Mouse (Mus musculus): ENCODE measurements at regions not wholly inside any gene's neighbourhood (a gene's known extent, or its start where the extent isn't known, plus 50 kb on each side); places are given as distances from the start of the nearest gene placed in this dataset.

DNA sequence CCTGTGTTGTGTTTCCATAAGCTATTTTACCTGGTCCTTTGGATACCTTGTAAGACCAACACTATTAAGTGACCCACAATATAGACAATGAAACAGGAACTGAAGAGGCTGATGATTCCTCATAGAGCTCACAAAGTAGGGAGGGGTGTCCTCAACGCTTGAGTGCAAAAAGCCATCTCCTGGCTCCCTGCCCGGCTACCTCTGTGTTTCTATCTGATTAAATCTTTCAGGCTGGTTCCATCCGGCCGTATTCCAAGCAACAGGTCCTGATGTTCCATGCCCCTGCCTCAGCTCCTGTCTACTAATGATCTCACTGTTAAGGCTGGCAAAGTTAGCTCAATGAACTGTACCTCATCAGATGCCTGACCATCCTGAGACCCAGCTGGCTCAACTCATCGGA lies 75.3 kb upstream of the Spdye4c start:
- H3K4me3 ChIP-seq (replicated peaks; ENCODE audit: low read length) = no peak overlapping the region
- H3K4me1 ChIP-seq (ENCODE audit: control insufficient read depth, insufficient read depth, low read length) = peaks cover 13% of the 10 kb centered on the region
- WGBS = 73% methylated on average over 5 of the region's 5 CpGs
- ATAC-seq (ENCODE audit: low FRiP score, low read depth) = no peak
- no peak overlapping the region for H3K27ac ChIP-seq (replicated peaks; ENCODE audit: low read depth, low read length)
- no peaks in the 10 kb centered on the region for H3K27me3 ChIP-seq (ENCODE audit: control insufficient read depth, insufficient read depth, low read length)
- H3K9me3 ChIP-seq (ENCODE audit: control insufficient read depth, low read length) = no peaks in the 10 kb centered on the region
- DNase-seq (ENCODE audit: low spot score) = no peak
- H3K4me2 ChIP-seq (replicated peaks; ENCODE audit: low read depth, low read length, severe bottlenecking) = no peak overlapping the region
- TF ChIP-seq POLR2A (IDR thresholded peaks at IDR 0.05; ENCODE audit: borderline replicate concordance, extremely low read depth, insufficient read depth, insufficient read length) = no peak
- H3K9ac ChIP-seq (ENCODE audit: low read depth, low read length, severe bottlenecking) = no peak overlapping the region
- H3K36me3 ChIP-seq (ENCODE audit: control insufficient read depth, insufficient read depth, low read length) = no peaks in the 10 kb centered on the region

DNA sequence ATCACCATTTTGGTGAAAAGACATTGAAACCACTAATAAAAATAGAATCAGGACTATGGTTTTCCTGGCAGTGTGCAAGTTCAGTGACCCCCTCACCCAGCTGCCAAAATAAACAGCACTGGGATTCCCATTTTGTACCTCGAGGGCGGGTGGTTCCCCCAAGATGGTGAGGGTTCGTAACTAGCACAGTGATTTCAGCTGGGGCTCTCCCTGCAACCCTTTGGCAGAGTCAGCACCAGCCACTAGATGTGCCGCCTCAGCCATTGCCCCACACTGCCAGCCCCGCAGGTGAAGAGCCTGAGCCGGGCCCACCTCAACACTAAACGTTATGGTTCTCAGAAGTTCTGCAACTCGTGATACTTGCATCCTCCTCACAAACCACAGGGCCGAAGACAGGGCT lies 74.3 kb upstream of the Spdye4c start:
- no peak for TF ChIP-seq POLR2A (IDR thresholded peaks at IDR 0.05; ENCODE audit: borderline replicate concordance, extremely low read depth, insufficient read depth, insufficient read length)
- Histone ChIP-seq H3K9me3 (ENCODE audit: control insufficient read depth, low read length) (no peaks in the 10 kb centered on the region), H3K27ac (replicated peaks; ENCODE audit: low read depth, low read length) (no peak overlapping the region), H3K4me1 (ENCODE audit: control insufficient read depth, insufficient read depth, low read length) (peaks cover 13% of the 10 kb centered on the region), H3K4me3 (replicated peaks; ENCODE audit: low read length) (no peak overlapping the region), H3K4me2 (replicated peaks; ENCODE audit: low read depth, low read length, severe bottlenecking) (no peak overlapping the region), H3K27me3 (ENCODE audit: control insufficient read depth, insufficient read depth, low read length) (no peaks in the 10 kb centered on the region), H3K9ac (ENCODE audit: low read depth, low read length, severe bottlenecking) (no peak overlapping the region), H3K36me3 (ENCODE audit: control insufficient read depth, insufficient read depth, low read length) (no peaks in the 10 kb centered on the region)
- 85% methylated on average over 9 of the region's 9 CpGs for WGBS
- DNase-seq (ENCODE audit: low spot score) (no peak), ATAC-seq (ENCODE audit: low FRiP score, low read depth) (no peak)

DNA sequence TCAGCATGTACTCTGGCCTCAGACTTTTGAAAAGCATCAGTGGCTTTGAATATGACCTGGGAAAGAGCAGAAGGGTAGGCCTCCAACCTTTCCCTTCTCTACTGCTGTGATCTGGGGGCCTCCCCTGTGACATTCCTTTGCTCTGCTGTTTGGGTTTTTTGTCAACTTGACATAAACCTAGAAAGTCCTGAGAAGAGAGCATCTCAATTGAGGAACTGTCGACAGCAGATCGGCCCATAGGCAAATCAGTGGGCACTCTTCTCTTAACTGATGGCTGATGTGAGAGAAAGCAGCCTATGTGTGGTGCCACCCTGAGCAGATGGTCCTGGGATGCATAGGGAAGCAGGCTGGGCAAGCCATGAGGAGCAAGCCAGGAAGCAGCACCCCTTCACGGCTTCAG lies 72.9 kb upstream of the Spdye4c start:
- ATAC-seq (ENCODE audit: low FRiP score, low read depth) = no peak

DNA sequence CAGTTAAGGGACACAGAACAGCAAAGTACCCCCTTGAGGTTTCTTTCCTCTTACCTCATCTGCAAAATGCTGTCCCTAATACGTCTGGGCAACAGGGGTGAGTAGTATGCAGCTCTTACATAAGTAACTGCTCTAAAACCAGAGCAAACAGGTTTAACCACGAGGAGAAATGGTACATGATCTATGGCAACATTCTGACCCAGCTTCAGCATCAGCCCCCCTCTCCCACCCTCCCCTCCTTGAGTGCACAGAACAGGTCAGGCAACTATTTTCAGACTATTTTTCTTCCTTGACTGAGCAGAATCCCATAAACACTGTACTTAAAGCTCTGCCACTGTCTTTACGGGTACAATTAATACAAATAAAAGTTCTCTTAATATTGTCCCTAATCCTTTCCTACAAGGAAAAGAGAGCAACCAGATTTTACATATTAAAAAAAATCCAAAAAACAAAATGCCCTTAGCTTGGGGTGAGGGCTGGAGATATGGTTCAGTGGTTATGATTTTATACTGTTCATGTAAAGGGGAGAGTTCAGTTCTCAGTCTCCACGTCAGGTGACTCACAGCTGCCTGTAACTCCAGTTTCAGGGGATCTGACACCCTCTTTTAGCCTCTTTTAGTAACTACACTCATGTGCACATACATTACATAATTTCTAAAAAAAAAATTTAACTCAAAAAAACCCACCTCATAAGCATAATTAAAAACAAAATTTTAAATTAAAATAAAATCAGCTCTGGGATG lies 69.1 kb upstream of the Spdye4c start:
- Histone ChIP-seq H3K36me3 (ENCODE audit: control insufficient read depth, insufficient read depth, low read length) (no peaks in the 10 kb centered on the region), H3K4me1 (ENCODE audit: control insufficient read depth, insufficient read depth, low read length) (peaks cover 29% of the 10 kb centered on the region), H3K4me3 (replicated peaks; ENCODE audit: low read length) (no peak overlapping the region), H3K9ac (ENCODE audit: low read depth, low read length, severe bottlenecking) (no peak overlapping the region), H3K4me2 (replicated peaks; ENCODE audit: low read depth, low read length, severe bottlenecking) (no peak overlapping the region), H3K27me3 (ENCODE audit: control insufficient read depth, insufficient read depth, low read length) (no peaks in the 10 kb centered on the region), H3K27ac (replicated peaks; ENCODE audit: low read depth, low read length) (no peak overlapping the region), H3K9me3 (ENCODE audit: control insufficient read depth, low read length) (no peaks in the 10 kb centered on the region)
- no peak for ATAC-seq (ENCODE audit: low FRiP score, low read depth)
- WGBS = 37% methylated on average over 4 of the region's 4 CpGs
- no peak for TF ChIP-seq POLR2A (IDR thresholded peaks at IDR 0.05; ENCODE audit: borderline replicate concordance, extremely low read depth, insufficient read depth, insufficient read length)
- DNase-seq (ENCODE audit: low spot score) = no peak

More for the DNA sequence above, 72.9 kb upstream of the Spdye4c start:
- Histone ChIP-seq H3K4me1 (ENCODE audit: control insufficient read depth, insufficient read depth, low read length) (peaks cover 25% of the 10 kb centered on the region), H3K36me3 (ENCODE audit: control insufficient read depth, insufficient read depth, low read length) (no peaks in the 10 kb centered on the region), H3K4me3 (replicated peaks; ENCODE audit: low read length) (no peak overlapping the region), H3K27me3 (ENCODE audit: control insufficient read depth, insufficient read depth, low read length) (no peaks in the 10 kb centered on the region), H3K27ac (replicated peaks; ENCODE audit: low read depth, low read length) (no peak overlapping the region), H3K4me2 (replicated peaks; ENCODE audit: low read depth, low read length, severe bottlenecking) (no peak overlapping the region), H3K9ac (ENCODE audit: low read depth, low read length, severe bottlenecking) (no peak overlapping the region), H3K9me3 (ENCODE audit: control insufficient read depth, low read length) (no peaks in the 10 kb centered on the region)
- no peak for DNase-seq (ENCODE audit: low spot score)
- 96% methylated on average over 3 of the region's 3 CpGs for WGBS
- TF ChIP-seq POLR2A (IDR thresholded peaks at IDR 0.05; ENCODE audit: borderline replicate concordance, extremely low read depth, insufficient read depth, insufficient read length) = no peak

DNA sequence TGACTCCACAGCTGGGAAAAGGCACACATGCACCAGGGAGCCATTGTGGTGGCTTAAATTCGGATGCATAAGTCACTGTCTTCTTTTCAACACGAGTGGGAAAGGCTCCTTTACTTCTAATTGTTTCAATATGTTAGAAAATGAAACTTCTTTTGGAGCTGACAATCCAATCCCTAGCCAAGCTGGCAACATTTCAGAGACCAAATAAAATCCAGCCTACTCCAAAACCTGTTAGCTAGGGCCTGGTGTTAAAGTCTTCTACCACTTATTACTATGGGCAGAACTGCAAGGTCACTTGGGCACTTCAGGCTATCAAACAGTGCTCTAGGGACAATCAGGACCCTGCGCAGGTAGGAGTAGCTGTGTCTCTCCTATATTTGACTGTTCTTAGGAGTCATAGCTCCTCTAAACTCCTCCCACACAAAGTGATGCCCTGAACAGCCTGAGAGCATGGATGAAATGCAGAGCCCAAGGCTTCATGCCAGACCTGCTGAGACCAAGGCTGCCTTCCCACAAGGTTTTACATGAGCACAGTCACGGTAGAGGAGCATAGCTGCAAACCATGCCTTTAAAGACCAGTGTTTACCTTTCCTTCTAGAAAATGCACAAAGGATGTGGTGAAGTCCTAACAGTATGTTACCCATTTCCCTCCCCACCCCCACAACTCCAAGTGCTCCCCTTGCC lies 67.4 kb upstream of the Spdye4c start:
- H3K9me3 ChIP-seq (ENCODE audit: control insufficient read depth, low read length) = no peaks in the 10 kb centered on the region
- H3K4me2 ChIP-seq (replicated peaks; ENCODE audit: low read depth, low read length, severe bottlenecking) = no peak overlapping the region
- peak overlapping the region; percentile 40 for H3K27ac ChIP-seq (replicated peaks; ENCODE audit: low read depth, low read length)
- 35% methylated on average over 4 of the region's 4 CpGs for WGBS
- H3K36me3 ChIP-seq (ENCODE audit: control insufficient read depth, insufficient read depth, low read length) = no peaks in the 10 kb centered on the region
- no peak overlapping the region for H3K9ac ChIP-seq (ENCODE audit: low read depth, low read length, severe bottlenecking)
- no peak for TF ChIP-seq POLR2A (IDR thresholded peaks at IDR 0.05; ENCODE audit: borderline replicate concordance, extremely low read depth, insufficient read depth, insufficient read length)
- ATAC-seq (ENCODE audit: low FRiP score, low read depth) (no peak), DNase-seq (ENCODE audit: low spot score) (peak; percentile 79)
- no peaks in the 10 kb centered on the region for H3K27me3 ChIP-seq (ENCODE audit: control insufficient read depth, insufficient read depth, low read length)
- H3K4me1 ChIP-seq (ENCODE audit: control insufficient read depth, insufficient read depth, low read length) = peaks cover 39% of the 10 kb centered on the region
- no peak overlapping the region for H3K4me3 ChIP-seq (replicated peaks; ENCODE audit: low read length)

Measured in limb, embryonic 14.5 days (tissue).